Mouse (Mus musculus): ENCODE measurements around the gene Phf1.
A peak's percentile ranks its signal among the peaks of the same experiment; 100 is the strongest.

The Phf1 gene

DNA sequence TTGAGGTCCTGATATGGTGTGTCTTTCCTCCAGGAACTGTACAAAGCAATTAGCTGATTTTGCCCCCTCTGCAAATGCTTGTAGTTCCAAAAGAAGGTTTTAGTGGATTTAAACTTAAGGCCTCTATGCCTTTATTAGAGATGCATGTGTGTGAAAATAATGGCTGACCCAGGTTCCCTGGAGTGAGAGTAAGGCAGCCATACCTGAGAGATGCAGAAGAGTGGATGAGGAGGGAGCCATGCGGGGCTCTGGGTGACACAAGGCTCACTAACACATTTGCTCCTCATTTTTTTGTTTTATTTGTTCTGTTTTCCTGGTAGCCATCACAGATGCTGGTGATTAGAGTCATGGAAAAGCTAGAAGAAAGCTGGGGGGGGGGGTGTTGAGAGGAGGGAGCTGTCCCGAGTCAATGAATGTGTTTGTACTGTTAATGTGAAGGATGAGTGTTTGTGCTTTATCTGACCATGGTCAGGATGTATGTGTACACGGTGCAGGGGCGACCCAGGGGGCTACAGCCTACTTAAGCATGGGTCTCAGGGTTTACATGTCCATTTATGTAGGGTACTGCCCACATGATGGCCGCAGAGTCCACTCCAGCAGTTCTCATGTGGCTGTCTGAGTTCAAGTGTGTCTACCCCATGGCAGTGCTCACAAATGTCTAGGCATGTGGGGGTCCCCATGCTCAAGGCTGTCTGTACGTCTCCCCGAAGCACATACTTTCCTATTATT is 17.9 kb downstream of the Phf1 start:
- DNase-seq (ENCODE audit: low read depth, low spot score), result no peak

DNA sequence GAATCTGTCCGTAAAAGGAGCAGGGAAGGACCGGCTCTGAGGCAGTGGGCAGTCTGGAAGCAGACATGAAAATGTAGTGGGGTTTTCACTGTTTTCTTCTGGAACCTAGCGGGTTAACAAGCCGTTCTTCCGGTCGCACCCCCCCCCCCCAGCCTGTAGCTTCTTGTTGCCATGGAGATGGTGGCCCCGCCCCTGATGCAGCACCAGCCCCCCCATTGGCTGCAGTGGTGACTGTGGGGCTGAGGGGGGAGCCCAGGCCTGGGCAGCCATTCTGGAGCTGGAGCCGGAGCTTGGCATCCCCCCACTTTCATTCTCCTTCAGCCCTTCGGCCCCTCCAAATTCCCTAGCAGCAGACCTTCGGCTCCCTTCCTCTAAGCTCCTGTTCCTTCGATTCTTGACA is 18.6 kb downstream of the Phf1 start:
- DNase-seq (ENCODE audit: low read depth, low spot score), result peak; percentile 56

DNA sequence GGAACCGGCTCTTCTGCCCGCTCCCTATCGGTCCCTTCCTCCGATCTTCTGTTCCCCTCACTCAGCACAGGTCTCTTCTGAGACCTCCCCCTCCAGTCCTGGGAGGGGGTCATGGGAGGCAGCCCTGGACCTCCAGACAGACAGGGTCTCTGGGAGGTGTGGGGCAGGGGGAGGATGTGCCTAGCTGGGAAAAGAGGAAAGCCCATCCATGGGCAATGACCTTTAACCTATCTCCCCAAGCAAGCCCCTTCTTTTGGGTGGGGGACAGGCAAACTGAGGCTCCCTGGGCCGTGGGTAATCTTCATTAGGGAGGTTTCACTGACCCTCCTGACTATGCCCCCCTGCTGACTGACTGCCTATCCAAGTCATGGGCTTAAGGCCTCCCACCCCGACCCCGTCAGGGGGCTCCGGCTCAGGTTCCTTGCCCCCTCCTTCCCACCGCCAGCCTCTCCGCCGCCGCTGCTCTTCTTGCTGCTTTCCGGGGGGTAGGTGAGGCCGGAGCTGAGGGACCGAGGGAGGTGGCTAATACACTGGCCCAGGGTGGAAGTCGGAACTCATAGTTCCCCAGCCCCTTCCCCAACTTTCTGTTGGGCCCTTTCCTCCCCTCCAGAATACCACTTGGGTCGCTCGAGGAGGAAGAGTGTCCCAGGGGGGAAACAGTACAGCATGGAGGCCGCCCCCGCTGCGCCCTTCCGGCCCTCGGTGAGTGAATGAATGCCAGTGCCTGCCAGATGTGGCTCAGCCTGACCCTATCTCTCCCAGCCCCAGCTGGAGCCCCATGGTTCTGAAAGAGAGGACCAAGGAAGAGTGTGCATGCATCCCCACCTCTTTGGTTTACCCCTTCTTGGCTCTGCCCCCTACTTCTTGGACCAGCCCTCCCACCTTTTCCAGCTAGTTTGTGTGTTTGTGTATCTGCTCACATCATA is 19.4 kb downstream of the Phf1 start:
- no peak for DNase-seq (ENCODE audit: low read depth, low spot score)

DNA sequence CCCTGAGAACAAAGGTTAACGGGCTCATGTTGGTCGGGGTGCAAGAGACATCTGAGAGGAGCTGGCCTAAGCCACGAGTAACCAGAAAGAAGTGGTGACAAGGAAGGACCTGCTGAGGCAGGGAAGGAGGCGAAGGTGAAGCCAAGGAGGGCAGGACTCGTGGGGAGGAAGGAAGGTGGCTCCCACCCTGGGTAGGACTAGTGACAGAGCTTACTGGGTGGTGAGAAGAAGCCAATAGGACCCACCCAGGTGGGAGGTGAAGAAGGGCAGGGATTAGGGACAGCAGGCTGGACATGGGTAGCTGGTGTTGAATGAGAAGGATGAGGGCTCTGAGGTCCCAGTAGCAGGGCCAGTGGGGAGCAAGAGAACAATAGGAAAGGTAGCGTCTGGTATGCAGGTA is 20.3 kb downstream of the Phf1 start:
- no peak for DNase-seq (ENCODE audit: low read depth, low spot score)

DNA sequence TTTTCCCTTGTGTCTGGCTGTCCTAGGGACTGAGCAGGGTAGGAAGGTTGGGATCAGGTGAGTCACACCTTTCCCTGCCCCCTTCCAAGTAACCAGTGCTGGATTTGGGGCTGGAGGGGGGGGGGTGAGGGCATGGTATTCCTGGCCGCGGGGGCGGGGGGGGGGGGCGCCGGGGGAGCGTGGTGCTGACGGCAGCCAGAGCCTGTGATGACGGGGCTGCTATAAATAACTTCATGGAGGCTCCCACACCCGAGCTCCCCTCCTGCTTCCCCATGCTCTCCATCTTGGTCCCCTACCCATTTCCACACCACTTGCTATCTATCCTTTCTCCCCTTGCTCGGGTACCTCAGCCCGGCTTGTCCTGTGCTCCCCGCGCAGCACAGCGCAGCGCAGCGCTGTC is 20.9 kb downstream of the Phf1 start:
- no peak for DNase-seq (ENCODE audit: low read depth, low spot score)

DNA sequence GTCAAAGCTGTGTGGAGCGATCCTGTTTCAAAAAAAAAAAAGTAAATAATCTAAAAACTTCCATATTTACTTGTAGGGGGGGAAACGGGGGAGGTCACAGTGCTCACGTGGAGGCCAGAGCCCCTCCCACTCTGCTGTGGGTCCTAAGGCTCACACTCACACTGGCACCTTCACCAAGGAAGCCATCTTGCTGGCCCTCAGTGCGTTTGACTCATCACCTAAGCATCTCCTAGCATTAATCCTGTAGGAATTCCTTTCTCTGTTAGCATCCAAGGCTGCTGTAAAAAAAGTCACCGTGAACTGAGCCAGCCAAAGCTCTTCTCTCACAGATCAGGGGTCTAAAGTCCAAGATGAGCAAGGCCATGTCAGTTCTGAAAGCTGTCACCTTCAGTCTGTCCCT is 23.5 kb downstream of the Phf1 start:
- DNase-seq (ENCODE audit: low read depth, low spot score), result no peak

DNA sequence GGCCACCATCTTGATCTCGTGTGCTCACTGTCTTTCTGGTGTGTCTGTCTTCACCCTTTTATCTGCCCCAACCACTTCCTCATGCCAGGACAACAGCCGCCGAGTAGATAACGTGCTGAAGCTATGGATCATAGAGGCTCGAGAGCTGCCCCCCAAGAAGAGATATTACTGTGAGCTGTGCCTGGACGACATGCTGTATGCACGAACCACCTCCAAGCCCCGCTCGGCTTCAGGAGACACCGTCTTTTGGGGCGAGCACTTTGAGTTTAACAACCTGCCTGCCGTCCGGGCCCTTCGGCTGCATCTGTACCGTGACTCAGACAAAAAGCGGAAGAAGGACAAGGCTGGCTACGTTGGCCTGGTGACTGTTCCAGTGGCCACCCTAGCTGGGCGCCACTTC is 24.0 kb downstream of the Phf1 start:
- no peak for DNase-seq (ENCODE audit: low read depth, low spot score)

DNA sequence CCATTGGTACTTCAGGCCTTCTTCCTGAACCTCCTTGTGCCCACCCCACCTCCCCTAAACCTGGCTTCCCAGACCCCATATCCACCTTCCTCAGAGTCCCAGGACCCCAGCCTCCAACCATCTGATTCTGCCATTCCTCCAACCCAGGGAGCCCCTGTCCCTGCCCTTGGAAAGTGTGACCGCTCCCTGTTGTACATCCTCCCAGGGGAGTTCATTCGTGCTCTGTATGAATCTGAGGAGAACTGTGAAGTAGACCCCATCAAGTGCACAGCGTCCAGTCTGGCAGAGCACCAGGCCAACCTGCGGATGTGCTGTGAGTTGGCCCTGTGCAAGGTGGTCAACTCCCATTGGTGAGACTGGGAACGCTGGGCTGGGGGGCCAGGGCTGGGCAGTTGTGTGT is 25.0 kb downstream of the Phf1 start:
- no peak for DNase-seq (ENCODE audit: low read depth, low spot score)

DNA sequence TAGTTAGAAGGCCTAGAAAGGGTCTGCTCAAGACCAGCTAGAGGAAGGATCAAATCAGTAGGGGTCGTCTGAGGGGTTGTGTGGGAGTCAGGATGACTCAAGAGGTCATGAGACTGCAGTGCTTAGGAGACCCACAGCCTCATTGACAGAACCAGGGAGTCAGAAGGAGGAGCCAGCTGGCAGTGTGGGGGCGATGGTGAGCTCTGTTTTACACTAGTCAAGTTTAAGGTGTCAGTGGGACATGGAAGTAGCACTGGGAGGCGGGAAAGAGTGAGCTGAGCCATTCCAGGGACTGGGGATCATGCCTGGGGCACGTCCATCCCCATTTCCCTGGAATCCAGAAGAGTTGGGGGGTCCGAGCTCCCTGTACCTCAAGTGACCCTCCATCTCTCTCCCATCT is 26.0 kb downstream of the Phf1 start:
- DNase-seq (ENCODE audit: low read depth, low spot score), result no peak

DNA sequence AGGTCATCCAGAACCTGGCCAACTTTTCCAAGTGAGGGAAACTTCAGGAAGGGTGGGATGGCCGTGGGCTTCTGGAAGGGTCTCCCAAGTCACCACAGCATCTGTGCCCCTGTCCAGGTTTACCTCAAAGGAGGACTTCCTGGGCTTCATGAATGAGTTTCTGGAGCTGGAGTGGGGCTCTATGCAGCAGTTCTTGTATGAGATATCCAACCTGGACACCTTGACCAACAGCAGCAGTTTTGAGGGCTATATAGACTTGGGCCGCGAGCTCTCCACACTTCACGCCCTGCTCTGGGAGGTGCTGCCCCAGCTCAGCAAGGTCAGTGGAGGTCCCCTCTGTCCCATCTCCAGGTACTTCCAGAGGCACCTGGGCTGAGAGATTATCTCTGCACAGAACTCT is 27.0 kb downstream of the Phf1 start:
- no peak for DNase-seq (ENCODE audit: low read depth, low spot score)

DNA sequence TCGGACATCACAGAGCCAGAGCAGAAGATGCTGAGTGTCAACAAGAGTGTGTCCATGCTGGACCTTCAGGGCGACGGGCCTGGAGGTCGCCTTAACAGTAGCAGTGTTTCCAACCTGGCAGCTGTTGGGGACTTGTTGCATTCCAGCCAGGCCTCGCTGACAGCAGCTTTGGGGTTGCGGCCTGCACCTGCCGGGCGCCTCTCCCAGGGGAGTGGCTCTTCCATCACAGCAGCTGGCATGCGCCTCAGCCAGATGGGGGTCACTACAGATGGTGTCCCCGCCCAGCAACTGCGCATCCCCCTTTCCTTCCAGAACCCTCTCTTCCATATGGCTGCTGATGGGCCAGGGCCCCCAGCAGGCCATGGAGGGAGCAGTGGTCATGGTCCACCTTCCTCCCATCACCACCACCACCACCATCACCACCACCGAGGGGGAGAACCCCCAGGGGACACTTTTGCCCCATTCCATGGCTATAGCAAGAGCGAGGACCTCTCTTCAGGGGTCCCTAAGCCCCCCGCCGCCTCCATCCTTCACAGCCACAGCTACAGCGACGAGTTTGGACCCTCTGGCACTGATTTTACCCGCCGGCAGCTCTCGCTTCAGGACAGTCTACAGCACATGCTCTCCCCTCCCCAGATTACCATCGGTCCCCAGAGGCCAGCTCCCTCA is 28.9 kb downstream of the Phf1 start:
- no peak for DNase-seq (ENCODE audit: low read depth, low spot score)

DNA sequence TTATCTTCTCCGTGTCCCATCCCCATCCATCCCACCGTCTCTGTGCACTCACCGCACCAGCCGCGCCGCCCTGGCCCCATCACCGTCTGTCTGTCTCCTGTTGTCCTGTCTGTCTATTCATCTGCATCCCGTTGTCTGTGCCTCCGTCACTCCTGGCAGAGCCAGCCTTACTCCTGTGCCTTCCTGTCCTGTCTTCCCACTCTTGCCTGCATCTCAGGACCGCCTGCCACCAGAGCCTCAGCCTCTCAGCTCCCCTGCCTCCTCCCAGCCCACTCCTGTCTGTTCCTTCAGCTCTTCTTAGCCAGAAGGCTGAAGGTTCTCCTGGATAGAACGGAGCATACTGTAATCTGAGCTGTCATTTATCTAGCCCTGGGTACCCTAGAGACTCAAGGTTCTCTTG is 34.1 kb downstream of the Phf1 start:
- DNase-seq (ENCODE audit: low read depth, low spot score), result no peak

DNA sequence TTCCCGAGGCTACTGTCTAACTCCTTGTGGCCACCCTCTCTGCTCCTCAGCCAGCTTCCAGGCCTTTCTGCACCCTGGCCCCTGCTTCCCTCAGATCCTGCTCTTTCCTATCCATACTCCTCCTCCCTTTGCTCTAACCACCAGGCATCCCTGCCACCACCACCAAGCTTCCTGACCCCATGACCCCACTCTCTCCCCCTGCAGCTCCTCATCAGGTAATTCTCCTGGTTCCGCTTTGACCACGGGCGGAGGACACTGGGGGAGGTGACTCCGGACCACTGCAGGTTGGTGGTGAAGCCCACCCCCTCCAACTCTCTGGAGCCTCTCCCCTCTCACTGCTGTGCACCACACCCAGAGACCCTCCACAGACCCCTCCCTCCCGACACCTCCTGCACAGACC is 34.6 kb downstream of the Phf1 start:
- DNase-seq (ENCODE audit: low read depth, low spot score), result no peak

DNA sequence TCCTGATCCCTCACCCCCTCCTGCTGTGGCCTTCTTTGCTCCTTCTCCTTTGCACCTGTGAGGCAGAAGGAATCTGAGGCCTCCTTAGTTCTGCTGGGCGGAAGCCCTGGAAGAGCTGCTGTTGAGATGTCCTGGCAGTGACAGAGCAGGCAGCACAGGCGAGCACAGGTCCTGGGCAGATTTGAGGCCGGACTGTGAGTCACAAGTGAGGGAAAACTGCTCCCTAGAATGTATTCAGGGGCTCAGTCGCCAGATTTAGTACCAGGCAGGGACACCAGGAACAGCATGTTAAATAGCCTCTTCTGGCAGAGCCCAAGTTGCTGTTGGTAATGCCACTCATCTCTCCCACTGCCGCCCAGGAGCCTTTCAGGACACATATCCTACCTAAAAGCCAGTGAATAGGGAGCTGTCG is 35.4 kb downstream of the Phf1 start:
- DNase-seq (ENCODE audit: low read depth, low spot score), result no peak

DNA sequence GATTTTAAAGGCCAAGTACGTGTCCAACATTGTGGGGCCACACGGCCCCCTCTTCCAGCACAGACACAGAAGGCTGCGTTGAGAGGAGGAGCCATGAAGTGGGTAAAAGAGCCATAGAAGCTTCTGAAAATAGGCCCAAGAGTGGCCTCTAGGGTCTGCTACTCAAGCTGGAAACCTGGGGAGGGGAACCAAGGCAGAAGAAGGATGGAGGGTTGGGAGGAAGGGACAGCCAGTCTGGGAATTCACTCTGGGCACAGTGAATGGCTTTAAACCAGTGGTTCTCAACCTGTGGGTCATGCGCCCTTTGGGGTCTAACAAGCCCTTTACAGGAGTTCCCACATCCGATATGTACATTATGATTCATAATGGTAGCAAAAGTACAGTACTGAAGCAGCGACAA is 36.4 kb downstream of the Phf1 start:
- no peak for DNase-seq (ENCODE audit: low read depth, low spot score)

DNA sequence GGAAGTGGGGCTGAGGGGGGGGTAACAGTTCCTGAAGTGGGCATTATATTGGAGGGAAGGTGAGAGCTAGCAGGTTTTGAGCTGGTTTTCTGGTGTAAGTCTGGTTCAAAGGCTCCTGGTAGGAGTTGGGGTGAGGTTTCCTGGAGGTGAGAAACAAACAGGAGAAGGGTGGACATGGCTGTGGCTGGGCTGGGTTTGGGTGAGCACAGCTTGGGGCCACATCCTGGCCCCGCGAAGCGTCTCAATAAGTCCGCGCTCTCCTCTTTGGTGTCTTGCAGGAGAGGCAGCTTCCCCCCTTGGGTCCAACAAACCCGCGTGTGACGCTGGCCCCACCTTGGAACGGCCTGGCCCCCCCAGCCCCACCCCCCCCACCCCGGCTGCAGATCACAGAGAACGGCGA is 37.4 kb downstream of the Phf1 start:
- no peak for DNase-seq (ENCODE audit: low read depth, low spot score)

DNA sequence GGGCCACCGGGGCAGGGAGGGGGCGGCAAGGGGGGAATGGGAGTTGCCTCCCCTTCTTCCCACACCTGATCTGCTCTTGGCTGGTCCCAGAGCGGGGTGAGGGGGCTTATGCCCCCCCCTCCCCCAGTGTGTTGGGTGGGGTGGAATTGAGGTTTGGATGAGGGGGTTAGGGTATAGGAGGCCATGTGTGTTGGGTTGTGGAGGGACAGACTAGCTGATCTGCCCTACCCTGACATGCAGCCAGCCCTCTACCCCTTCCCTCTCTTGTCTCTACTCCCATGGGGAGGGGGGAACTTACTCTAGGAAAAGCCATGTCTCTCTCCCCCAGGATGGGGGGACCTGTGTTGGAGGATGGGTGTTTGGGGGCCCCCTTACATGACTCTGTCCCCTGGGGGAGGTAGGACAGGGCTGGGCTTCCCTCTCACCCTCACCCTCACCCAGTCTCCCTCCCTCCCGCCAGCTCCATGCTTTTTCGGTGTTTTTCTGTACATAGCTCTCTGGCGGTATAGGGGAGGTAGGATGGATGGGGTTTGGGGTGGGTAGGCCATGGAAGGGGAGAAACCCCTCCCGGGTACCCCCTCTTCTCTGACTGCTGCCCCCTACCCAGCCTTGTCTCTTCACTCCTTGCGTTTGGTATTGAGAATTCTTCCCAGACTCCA is 38.5 kb downstream of the Phf1 start:
- DNase-seq (ENCODE audit: low read depth, low spot score), result no peak

DNA sequence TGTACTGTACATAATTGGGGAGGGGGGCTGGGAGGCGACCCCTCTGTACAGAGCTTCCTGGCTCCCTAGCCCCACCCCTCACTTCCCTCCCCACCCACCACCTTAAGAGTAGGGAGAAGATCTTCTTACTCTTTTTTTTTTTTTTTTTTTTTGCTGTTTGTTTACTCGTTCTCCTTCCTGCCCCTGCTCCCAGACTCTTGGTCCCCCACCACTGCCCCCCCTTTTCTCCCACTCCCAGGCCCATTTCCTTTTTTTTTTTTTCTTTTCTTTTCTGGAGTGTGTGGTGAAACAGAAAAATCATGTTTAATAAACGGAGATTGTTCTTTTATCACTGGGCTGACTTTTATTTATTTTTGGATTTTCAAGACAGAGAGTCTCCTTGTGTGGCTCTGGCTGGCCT is 39.3 kb downstream of the Phf1 start:
- DNase-seq (ENCODE audit: low read depth, low spot score), result no peak

DNA sequence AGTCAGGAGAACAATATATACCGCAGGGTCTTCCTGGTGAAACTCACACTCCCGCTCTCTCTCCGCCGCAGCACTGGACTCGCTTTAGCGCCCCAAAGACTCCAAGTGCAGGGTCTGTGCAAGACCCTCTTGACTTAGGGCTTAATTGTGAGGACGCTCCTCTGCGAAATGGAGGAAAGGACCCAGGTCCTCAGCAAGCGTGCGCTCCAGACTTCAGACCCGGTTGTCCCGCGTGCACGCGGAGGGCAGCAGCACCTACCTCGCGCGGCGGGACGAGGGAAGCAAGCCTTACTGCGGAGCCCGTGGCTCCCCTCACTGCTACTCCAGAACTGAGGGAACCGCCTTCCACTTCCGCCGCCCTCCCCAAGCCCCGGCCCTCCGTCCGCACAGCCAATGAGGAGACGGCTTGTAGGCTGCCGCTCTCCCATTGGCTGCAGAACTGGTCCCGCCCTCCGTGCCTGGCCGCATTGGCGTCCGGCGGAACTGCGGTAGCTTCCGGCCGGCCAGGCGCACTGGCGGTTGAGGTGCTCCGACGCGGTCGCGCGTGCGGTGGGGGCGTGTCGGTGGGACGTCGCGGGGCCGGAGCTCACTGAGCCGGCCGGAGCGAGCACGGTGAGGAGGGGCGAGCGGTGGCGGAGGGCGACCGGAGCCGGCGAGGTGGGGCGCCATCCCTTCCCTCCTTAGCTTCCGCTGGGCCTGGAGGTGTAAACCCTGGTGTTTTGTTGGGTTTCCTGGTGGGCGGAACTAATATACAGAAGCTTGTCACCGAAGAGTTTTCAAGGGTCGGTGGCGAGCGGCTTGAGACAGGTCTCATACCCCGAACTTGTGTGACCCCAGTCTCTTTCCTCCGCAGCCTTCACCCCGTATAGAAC is 40.1 kb downstream of the Phf1 start, which contains the start of gene Zbtb9:
TSS of gene Zbtb9 (plus strand) at position 465 of the 872 bp plus-strand sequence.
- peak; percentile 98 for DNase-seq (ENCODE audit: low read depth, low spot score)

DNA sequence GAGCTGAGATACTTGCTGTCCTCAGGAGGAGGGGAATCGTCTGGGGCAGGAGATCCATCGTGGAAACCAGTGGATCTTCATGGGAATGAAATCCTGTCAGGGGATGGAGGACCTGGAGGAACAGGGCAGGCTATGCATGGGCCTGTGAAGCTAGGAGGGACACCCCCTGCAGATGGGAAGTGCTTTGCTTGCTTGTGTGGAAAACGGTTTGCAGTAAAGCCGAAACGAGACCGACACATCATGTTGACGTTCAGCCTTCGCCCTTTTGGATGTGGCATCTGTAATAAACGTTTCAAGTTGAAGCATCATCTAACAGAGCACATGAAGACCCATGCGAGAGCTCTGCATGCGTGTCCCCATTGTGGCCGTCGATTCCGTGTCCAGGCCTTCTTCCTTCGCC is 41.7 kb downstream of the Phf1 start:
- DNase-seq (ENCODE audit: low read depth, low spot score), result no peak

DNA sequence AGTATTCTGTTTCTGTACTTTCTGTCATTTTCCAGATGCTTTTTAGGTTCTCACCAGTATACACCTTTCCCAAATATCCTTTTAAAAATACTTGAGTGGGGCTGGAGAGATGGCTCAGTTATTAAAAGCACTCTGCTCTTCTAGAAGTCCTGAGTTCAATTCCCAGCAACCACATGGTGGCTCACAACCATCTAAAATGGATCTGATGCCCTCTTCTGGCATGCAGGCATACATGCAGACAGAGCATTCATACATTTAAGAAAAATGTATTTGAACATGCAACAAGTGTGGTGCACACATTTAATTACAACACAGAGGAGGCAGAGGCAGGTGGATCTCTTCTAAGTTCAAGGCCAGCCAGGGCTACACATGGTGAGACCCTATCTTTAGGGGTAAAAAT is 42.6 kb downstream of the Phf1 start:
- DNase-seq (ENCODE audit: low read depth, low spot score), result no peak
